Mouse (Mus musculus): ENCODE data around the gene Gm43518. TPM values are rescaled to one million over a fixed set of nuclear protein-coding genes. Genes with fewer than 3 reads are reported as not detected.
A peak's percentile ranks its signal among the peaks of the same experiment; 100 is the strongest.

Gene Gm43518
- polyA plus RNA-seq, 1 experiment from 2014 or later: 2.8 TPM

DNA sequence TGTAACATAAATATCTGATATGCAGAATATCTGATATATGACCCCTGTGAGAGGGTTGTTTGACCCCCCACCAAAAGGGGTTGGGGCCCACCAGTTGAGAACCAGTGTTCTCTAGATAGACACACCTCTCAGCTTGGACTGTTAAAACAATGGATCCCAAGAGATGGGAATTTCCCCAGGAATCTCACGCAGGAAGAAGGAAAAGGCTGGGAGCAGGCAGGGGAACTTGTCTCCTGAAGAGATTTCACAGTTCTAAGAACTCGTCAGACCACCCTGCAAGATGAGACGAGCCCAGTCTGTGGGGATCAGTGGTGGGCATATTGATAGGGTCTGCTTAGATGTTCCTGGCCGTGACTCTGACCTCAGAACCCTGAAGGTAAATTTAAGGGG is 52.8 kb downstream of the Gm43518 start:
- Histone ChIP-seq H3K4me2 (replicated peaks) (no peak overlapping the region), H3K27ac (no peak overlapping the region), H3K9ac (no peak overlapping the region), H3K4me1 (0 out of 2 replicates have a peak, but pooled peaks cover 4% of the 10 kb centered on the region), H3K9me3 (no peaks in the 10 kb centered on the region), H3K36me3 (no peaks in the 10 kb centered on the region), H3K27me3 (peaks cover 4% of the 10 kb centered on the region), H3K4me3 (no peak overlapping the region)
- 47% methylated on average over 4 of the region's 4 CpGs for whole genome bisulfite sequencing
- ATAC-seq (ENCODE audit: insufficient number of reproducible peaks, insufficient read depth, low FRiP score, low TSS enrichment): no peak

DNA sequence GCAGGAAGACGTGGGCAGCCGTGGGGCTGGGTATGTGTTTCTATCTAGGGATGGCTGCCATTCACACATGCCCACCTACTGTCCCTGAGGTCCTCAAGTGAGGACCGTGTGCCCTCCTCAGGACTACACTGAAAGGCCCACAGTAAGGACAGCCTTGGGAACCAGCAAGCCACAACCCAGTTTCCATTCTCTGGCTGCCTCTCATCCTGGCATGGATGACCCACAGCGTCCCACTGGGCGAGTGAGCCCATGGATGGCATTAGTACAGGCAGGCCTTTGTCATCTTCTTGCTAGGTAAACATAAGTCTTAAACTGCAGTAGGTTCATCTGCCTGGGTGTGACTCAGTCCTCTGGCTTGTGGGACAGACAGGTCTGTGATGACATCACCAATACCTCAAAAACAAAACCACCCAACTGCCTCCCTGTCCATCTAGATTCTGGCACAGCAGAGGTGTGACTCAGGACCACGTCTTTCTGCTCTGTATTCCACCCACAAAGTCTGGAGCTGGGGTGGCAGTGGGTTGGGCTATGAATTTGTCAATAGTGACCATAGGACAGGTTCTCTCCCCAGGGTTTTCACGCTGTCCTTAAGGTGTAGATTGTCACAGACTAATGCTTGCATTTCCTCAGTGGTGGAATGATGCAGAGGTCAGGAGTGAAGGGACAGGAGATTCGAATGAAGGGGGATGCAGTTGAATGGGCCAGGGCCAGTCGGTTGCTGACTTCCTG is 53.5 kb downstream of the Gm43518 start:
- peaks cover 5% of the 10 kb centered on the region for H3K27me3 ChIP-seq
- no peak overlapping the region for H3K4me2 ChIP-seq (replicated peaks)
- H3K9me3 ChIP-seq: no peaks in the 10 kb centered on the region
- H3K4me1 ChIP-seq: 0 out of 2 replicates have a peak, but pooled peaks cover 4% of the 10 kb centered on the region
- no peak overlapping the region for H3K4me3 ChIP-seq
- H3K36me3 ChIP-seq: no peaks in the 10 kb centered on the region
- WGBS: 73% methylated on average over 9 of the region's 9 CpGs
- no peak overlapping the region; the same call in 1 of the 2 replicates for H3K9ac ChIP-seq
- H3K27ac ChIP-seq: no peak overlapping the region
- no peak for ATAC-seq (ENCODE audit: insufficient number of reproducible peaks, insufficient read depth, low FRiP score, low TSS enrichment)

DNA sequence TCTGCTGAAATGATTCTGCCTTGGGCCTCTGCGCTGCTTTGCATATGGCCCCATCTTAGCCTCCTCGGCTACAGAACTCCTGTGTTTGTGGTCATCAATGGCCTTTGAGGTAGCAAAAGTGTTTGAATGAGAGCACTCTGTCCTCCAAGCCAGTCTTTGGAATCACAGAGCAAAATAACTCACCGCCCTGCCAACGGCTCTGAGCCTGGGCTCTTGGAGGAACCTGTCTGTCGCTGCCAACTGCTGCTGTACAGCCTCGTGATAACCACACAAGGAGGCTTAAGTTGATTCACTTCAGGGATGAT is 54.0 kb downstream of the Gm43518 start:
- Histone ChIP-seq H3K27me3 (0 out of 2 replicates have a peak, but pooled peaks cover 3% of the 10 kb centered on the region), H3K9me3 (no peaks in the 10 kb centered on the region), H3K4me3 (no peak overlapping the region), H3K4me1 (0 out of 2 replicates have a peak, but pooled peaks cover 4% of the 10 kb centered on the region), H3K27ac (no peak overlapping the region), H3K4me2 (replicated peaks) (no peak overlapping the region), H3K36me3 (no peaks in the 10 kb centered on the region), H3K9ac (no peak overlapping the region; the same call in 1 of the 2 replicates)
- WGBS: 77% methylated on average over 6 of the region's 6 CpGs
- ATAC-seq (ENCODE audit: insufficient number of reproducible peaks, insufficient read depth, low FRiP score, low TSS enrichment): no peak

DNA sequence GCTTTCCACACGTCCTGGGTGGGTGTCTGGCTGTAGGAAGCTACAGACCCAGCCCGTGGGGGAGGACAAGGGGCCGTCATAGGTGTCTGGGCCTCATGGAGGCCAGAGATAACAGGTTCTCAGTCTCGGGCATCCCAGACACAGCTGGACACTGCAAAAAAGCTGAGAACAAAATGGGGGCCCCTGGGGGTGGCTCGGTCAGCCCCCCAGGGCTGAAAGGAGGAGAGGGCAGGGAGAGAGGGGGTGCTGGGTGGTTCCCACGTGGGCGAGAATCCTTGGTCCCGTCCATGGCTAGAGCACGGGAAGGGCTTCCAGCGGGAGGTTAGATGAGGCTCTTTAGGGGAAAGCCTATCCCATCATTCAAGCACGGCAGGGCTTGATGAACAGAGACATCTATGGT is 55.6 kb downstream of the Gm43518 start:
- H3K9me3 ChIP-seq: no peaks in the 10 kb centered on the region
- H3K9ac ChIP-seq: no peak overlapping the region
- H3K4me2 ChIP-seq (replicated peaks): no peak overlapping the region
- H3K36me3 ChIP-seq: no peaks in the 10 kb centered on the region
- H3K27ac ChIP-seq: no peak overlapping the region
- ATAC-seq (ENCODE audit: insufficient number of reproducible peaks, insufficient read depth, low FRiP score, low TSS enrichment): no peak
- no peak overlapping the region for H3K4me3 ChIP-seq
- 0 out of 2 replicates have a peak, but pooled peaks cover 3% of the 10 kb centered on the region for H3K27me3 ChIP-seq
- H3K4me1 ChIP-seq: peaks cover 13% of the 10 kb centered on the region; the same call in 1 of the 2 replicates
- 79% methylated on average over 11 of the region's 11 CpGs for WGBS

DNA sequence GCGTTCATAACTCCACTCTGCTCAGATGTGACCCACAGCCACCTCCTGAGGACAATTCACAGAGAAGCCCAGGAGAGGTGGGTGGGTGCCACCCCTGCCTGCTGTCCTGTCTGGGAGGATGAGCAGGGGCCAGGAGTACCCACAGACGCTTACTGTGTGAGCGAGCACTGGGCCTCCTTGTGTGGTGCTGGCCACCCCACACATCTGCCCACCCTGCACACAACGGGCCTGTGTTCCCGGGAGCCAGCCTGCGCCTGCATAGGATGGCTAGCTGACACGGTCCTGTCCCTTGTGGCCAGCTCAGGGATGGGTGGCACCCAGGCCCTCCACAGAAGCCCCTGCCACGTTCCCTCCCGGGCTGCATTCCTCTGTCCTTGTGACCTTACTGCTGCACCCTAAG is 58.2 kb downstream of the Gm43518 start:
- Histone ChIP-seq H3K9me3 (no peaks in the 10 kb centered on the region), H3K9ac (peak overlapping the region; percentile 27; the same call in 1 of the 2 replicates), H3K4me3 (no peak overlapping the region), H3K4me1 (peaks cover 13% of the 10 kb centered on the region; the same call in 1 of the 2 replicates), H3K36me3 (0 out of 2 replicates have a peak, but pooled peaks cover 3% of the 10 kb centered on the region), H3K4me2 (replicated peaks) (no peak overlapping the region), H3K27me3 (0 out of 2 replicates have a peak, but pooled peaks cover 3% of the 10 kb centered on the region), H3K27ac (no peak overlapping the region)
- no peak for ATAC-seq (ENCODE audit: insufficient number of reproducible peaks, insufficient read depth, low FRiP score, low TSS enrichment)
- 85% methylated on average over 9 of the region's 9 CpGs for WGBS

DNA sequence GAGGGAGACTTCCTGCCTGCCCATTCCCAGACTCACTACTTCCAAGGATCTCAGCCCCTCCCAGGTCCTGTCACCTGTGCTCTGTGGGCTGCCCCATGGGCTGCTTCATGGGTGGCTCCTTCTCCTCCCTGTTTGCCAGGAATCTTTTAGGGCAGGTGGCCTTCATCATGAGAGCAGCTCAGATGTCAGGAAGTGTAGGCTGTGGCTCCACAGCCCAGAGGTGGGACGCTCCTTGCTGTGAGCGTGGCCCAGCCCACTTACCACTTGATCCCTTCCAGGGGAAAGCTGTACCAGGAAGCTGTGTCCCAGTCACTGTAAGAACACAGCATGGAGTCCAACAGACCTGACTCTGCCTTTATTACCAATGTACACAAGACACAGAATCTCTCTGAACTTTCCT is 59.7 kb downstream of the Gm43518 start:
- H3K4me2 ChIP-seq (replicated peaks): no peak overlapping the region
- H3K9ac ChIP-seq: no peak overlapping the region
- H3K4me3 ChIP-seq: no peak overlapping the region
- WGBS: 14% methylated on average over 2 of the region's 2 CpGs
- peaks cover 13% of the 10 kb centered on the region; the same call in 1 of the 2 replicates for H3K4me1 ChIP-seq
- H3K27me3 ChIP-seq: 0 out of 2 replicates have a peak, but pooled peaks cover 3% of the 10 kb centered on the region
- 0 out of 2 replicates have a peak, but pooled peaks cover 3% of the 10 kb centered on the region for H3K36me3 ChIP-seq
- no peak overlapping the region for H3K27ac ChIP-seq
- H3K9me3 ChIP-seq: no peaks in the 10 kb centered on the region
- no peak for ATAC-seq (ENCODE audit: insufficient number of reproducible peaks, insufficient read depth, low FRiP score, low TSS enrichment)

DNA sequence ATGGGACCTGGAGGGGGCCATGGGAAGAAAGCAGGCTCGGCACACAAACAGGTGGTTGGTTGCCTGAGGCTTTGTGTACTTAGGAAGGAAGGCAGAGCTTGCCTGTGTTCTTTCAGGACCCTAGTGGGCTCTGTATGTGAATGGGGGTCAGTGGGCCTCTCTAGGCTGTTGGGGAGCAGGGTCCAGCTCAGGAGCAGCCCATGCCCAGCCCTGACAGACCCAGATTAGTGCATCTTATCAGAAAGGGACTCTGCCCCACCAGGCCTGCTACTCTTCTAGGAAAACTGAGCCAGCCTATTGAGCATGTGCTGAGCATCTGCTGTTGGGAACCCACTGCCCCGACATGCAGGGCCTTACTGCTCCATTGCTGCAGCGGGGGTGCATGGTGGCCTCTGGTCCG is 60.3 kb downstream of the Gm43518 start:
- Histone ChIP-seq H3K4me3 (no peak overlapping the region), H3K9ac (no peak overlapping the region), H3K4me2 (replicated peaks) (no peak overlapping the region), H3K27ac (no peak overlapping the region), H3K4me1 (peaks cover 13% of the 10 kb centered on the region; the same call in 1 of the 2 replicates), H3K9me3 (no peaks in the 10 kb centered on the region), H3K27me3 (0 out of 2 replicates have a peak, but pooled peaks cover 3% of the 10 kb centered on the region), H3K36me3 (0 out of 2 replicates have a peak, but pooled peaks cover 3% of the 10 kb centered on the region)
- 72% methylated on average over 4 of the region's 4 CpGs for WGBS
- no peak for ATAC-seq (ENCODE audit: insufficient number of reproducible peaks, insufficient read depth, low FRiP score, low TSS enrichment)

Other genes starting within 250 kb of the Gm43518 start
- 50.6 and 53.2 TPM in 2 replicates for gene Clip1, start 242.8 kb upstream of the Gm43518 start, polyA plus RNA-seq (2016; fragmentation: Nextera tagmentation; extraction: Ambion mirVana)
- gene Zcchc8, start 206.3 kb upstream of the Gm43518 start, polyA plus RNA-seq (2016; fragmentation: Nextera tagmentation; extraction: Ambion mirVana): 90.7 and 98.4 TPM in 2 replicates
- 161 and 164 TPM in 2 replicates for gene Rsrc2, start 178.0 kb upstream of the Gm43518 start, polyA plus RNA-seq (2016; fragmentation: Nextera tagmentation; extraction: Ambion mirVana)
- gene Kntc1, start 177.7 kb upstream of the Gm43518 start, polyA plus RNA-seq (2016; fragmentation: Nextera tagmentation; extraction: Ambion mirVana): 40.9 and 41.2 TPM in 2 replicates
- 0.11 and 0.19 TPM in 2 replicates for gene Hcar2, start 61.9 kb upstream of the Gm43518 start, polyA plus RNA-seq (2016; fragmentation: Nextera tagmentation; extraction: Ambion mirVana)
- 0.24 and 0.26 TPM in 2 replicates for gene Hcar1, start 47.4 kb upstream of the Gm43518 start, polyA plus RNA-seq (2016; fragmentation: Nextera tagmentation; extraction: Ambion mirVana)
- 162 and 169 TPM in 2 replicates for gene Denr, start 20.2 kb upstream of the Gm43518 start, polyA plus RNA-seq (2016; fragmentation: Nextera tagmentation; extraction: Ambion mirVana)
- gene Ccdc62, start 3.3 kb downstream of the Gm43518 start, polyA plus RNA-seq (2016; fragmentation: Nextera tagmentation; extraction: Ambion mirVana): 7.1 and 7.8 TPM in 2 replicates
- 10.0 and 11.4 TPM in 2 replicates for gene Hip1r, start 46.2 kb downstream of the Gm43518 start, polyA plus RNA-seq (2016; fragmentation: Nextera tagmentation; extraction: Ambion mirVana)
- gene Vps37b, start 104.9 kb downstream of the Gm43518 start, polyA plus RNA-seq (2016; fragmentation: Nextera tagmentation; extraction: Ambion mirVana): 42.5 and 42.8 TPM in 2 replicates
- 1.3 and 1.9 TPM in 2 replicates for gene Abcb9, start 168.4 kb downstream of the Gm43518 start, polyA plus RNA-seq (2016; fragmentation: Nextera tagmentation; extraction: Ambion mirVana)
- gene Ogfod2, start 184.9 kb downstream of the Gm43518 start, polyA plus RNA-seq (2016; fragmentation: Nextera tagmentation; extraction: Ambion mirVana): 19.2 and 21.0 TPM in 2 replicates
- 113 and 122 TPM in 2 replicates for gene Arl6ip4, start 188.7 kb downstream of the Gm43518 start, polyA plus RNA-seq (2016; fragmentation: Nextera tagmentation; extraction: Ambion mirVana)